Mouse (Mus musculus): ENCODE measurements around the gene Esrp2.

DNA sequence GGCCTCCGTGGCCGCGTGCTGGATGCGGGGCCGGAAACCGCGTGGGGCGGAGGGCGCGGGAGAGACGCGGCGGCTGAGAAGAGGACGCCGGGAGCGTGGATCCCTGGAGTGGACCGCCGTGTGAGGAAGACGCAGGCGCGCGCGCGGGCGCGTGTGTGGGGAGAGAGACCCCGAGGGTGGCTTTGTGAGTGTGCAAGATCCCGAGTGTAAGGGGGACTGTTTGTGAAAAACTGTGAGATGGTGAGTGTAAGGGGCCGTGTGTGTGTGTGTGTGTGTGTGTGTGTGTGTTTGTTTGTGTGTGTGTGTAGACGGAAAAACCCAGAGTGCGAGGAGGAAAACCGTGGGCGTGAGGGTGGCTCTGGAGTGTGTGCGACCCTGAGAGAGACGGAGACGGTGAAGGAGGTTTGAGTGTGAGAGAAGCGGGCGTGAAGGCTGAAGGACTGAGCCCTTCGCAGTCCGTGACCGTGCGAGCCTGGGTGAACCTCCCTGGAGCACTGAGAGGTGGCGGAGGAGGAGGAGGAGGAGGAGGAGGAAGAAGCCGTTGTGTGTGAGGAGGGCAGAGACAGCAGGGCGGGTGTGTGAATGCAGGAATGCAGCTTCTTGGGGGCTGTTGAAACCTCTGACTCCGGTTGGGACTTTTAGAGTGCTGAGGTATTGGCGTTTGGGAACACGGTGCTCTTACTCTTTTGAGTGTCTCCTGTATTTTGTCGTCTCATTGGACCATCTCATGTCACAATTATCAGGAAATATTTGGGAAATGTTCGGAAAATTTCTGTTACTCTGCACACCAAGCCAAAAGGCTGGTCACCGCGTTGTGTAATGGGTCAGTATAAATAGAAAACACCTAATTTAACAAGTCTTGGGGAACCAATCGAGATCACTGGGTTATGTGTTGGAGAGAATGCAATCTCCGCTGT is 32.5 kb upstream of the Esrp2 start:
- TF ChIP-seq POLR2A (IDR thresholded peaks at IDR 0.05; ENCODE audit: low read depth, low read length) (no peak), ZNF384 (IDR thresholded peaks at IDR 0.05; ENCODE audit: low read depth, low read length) (no peak)

Measured in CH12.LX (cell line).